1 mouse cellular context compared by ENCODE assay signal in genomic region chr12:75752077-75752476, GRCm38 (mm10).
TF ChIP-seq lines count a peak whose summit lies in the region.

No protein-coding gene starts in this region.

TF ChIP-seq in MEL, 35 proteins besides CTCF, POLR2A, EP300 and RAD21 (continued from another document):
- TF ChIP-seq GATA1 (IDR thresholded peaks at IDR 0.05; ENCODE audit: low read depth, low read length) (peak; percentile 84), RCOR1 (IDR thresholded peaks at IDR 0.05; ENCODE audit: low read depth, low read length) (peak; percentile 55; the same call in 1 of the 2 replicates), ETS1 (IDR thresholded peaks at IDR 0.05; ENCODE audit: low read depth, low read length) (peak; percentile 40; the same call in 1 of the 2 replicates), GABPA (IDR thresholded peaks at IDR 0.05; ENCODE audit: low read depth, low read length) (no peak), SIN3A (IDR thresholded peaks at IDR 0.05; ENCODE audit: low read length) (no peak), ELF1 (IDR thresholded peaks at IDR 0.05; ENCODE audit: low read depth, low read length) (no peak), CHD2 (IDR thresholded peaks at IDR 0.05; ENCODE audit: low read length) (no peak)
